Mouse (Mus musculus): ENCODE data around the gene Map3k5.

DNA sequence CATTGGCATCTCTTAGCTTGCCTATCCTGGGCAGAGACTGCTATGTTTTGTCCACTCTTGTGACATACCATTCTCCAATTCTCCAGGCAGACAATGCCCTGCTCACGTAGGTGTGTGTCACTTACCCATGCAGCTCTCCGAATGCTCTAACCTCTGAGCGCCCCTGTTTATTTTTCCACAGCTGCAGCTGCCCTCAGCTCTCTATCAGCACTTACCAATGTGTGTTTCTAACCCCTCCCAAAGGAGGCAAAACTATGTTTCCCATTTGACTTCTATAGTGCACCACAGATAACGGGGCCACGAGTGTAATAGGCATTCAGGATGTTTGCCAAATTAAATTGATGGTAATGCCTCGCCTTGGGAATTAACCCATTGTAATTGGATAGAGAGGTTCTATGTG is 56.4 kb downstream of the Map3k5 start:
- TF ChIP-seq CTCF (IDR thresholded peaks at IDR 0.05; ENCODE audit: extremely low read depth, insufficient read depth, insufficient read length, insufficient replicate concordance) (no peak), POLR2A (IDR thresholded peaks at IDR 0.05; ENCODE audit: low read depth, low read length) (no peak)

All from spleen, adult 2 months (tissue).